Mouse (Mus musculus) liver, embryonic 12.5 days (tissue): ENCODE data around the gene Cd59b. TPM values are rescaled to one million over a fixed set of nuclear protein-coding genes. Genes with fewer than 3 reads are reported as not detected.

ENCODE experiments used
- ATAC-seq: fragments of 200-750 bp; cut with Nextera tagmentation; 2 replicates; pipeline ENCODE4 v1.8.0; 2017; ENCODE audit warnings: moderate number of reproducible peaks, mild to moderate bottlenecking, moderate library complexity
- H3K27ac ChIP-seq: fragments of 300-500 bp; sonication (generic); 2 replicates; pipeline ENCODE4 v1.5.1; 2016; ENCODE audit warnings: mild to moderate bottlenecking
- H3K27me3 ChIP-seq: fragments of 300-500 bp; sonication (generic); replicated peaks from 2 replicates; pipeline ENCODE4 v1.6.1; 2016; ENCODE audit warnings: mild to moderate bottlenecking, moderate library complexity
- H3K36me3 ChIP-seq: fragments of 300-500 bp; sonication (generic); 2 replicates; pipeline ENCODE4 v1.6.1; 2016; ENCODE audit warnings: mild to moderate bottlenecking, moderate library complexity
- H3K4me1 ChIP-seq: fragments of 300-500 bp; sonication (generic); 2 replicates; pipeline ENCODE4 v1.6.1; 2016
- H3K4me2 ChIP-seq: fragments of 300-500 bp; sonication (generic); 2 replicates; pipeline ENCODE4 v1.6.1; 2016; ENCODE audit warnings: mild to moderate bottlenecking, moderate library complexity
- H3K4me3 ChIP-seq: fragments of 300-500 bp; sonication (generic); 2 replicates; pipeline ENCODE4 v1.5.1; 2016; ENCODE audit warnings: mild to moderate bottlenecking, moderate library complexity
- H3K9ac ChIP-seq: fragments of 300-500 bp; sonication (generic); 2 replicates; pipeline ENCODE4 v1.6.1; 2016; ENCODE audit warnings: mild to moderate bottlenecking, moderate library complexity
- H3K9me3 ChIP-seq: fragments of 300-500 bp; sonication (generic); replicated peaks from 2 replicates; pipeline ENCODE4 v1.6.1; 2016; ENCODE audit warnings: mild to moderate bottlenecking, moderate library complexity
- WGBS: fragments of 180-500 bp; shearing (Covaris S2); methylation state at CpG from one replicate; pipeline ENCODE4 v1.1.7; 2016; ENCODE audit not compliant: insufficient replicate concordance; 5-methylcytosine and 5-hydroxymethylcytosine counted together
- polyA plus RNA-seq: library from polyadenylated mRNA; unstranded; fragments of >200 nt; fragmentation: Nextera tagmentation; extraction: Ambion mirVana; gene quantifications from 2 replicates; pipeline ENCODE4 v1.2.1, GENCODE M21; 2016

Gene Cd59b
- 10.4 and 13.2 TPM in 2 replicates for polyA plus RNA-seq

DNA sequence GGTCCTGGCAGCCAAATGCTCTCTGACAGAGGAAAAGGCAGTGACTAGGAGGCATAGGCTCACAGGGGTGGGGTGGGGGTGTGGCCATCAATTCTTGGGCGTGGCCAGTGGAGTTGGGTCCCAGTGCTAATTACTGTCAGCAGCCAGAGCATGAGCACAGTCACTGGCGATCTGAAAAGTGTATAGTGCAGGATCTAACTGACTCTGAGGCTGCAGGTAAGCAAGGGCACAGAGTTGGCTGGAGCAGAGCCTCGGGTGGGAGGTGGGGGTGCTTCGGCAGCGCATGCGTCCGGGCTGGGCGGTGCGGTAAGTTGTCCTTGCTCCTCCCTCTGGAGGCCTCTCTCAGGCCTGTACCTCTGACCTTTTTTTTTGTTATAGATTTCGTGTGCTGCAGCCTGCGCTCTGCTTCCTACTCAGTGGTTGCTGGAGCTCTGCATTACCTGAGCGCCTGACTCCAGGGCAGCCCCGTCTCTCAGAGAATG, at the start of gene Cd59b:
Cd59b (plus strand) TSS at position 146 of the 482 bp plus-strand sequence.
- Histone ChIP-seq H3K36me3 (peaks cover 9% of the 10 kb centered on the region), H3K9ac (peak within 1 kb of the TSS; percentile 72), H3K27me3 (no peaks in the 10 kb centered on the region), H3K27ac (peak within 1 kb of the TSS; percentile 84), H3K4me1 (peaks cover 47% of the 10 kb centered on the region), H3K4me2 (peak within 1 kb of the TSS; percentile 77), H3K9me3 (no peaks in the 10 kb centered on the region; the same call in 1 of the 2 replicates), H3K4me3 (peak within 1 kb of the TSS; percentile 60)
- ATAC-seq = peak; percentile 97
- 3% methylated on average over 10 of the region's 13 CpGs for WGBS

DNA sequence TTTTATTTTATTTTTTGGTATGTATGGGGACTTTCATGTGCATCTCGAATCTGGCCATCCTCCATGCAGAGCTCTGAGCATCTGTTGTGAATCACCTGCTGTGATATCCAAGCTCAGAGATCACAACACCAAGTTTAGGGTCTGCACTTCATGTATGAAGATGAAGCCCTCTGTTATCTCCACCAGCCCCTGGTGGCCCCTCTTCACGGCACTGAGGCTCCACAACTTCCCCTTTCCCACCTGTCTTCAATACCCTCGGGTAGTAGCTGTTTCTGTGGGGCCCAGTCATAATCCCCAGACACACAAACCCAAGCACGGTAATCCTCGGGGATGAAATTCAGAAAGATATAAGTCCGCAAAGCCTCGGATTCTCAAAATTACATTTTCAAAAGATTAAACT, 46.6 kb upstream of the Cd59b start:
- Histone ChIP-seq H3K36me3 (no peaks in the 10 kb centered on the region), H3K9ac (no peak overlapping the region), H3K27ac (no peak overlapping the region), H3K27me3 (peaks cover 3% of the 10 kb centered on the region; the same call in 1 of the 2 replicates), H3K4me1 (peaks cover 7% of the 10 kb centered on the region), H3K9me3 (no peaks in the 10 kb centered on the region), H3K4me2 (no peak overlapping the region), H3K4me3 (no peak overlapping the region)
- ATAC-seq = no peak
- WGBS = 63% methylated on average over 7 of the region's 7 CpGs

DNA sequence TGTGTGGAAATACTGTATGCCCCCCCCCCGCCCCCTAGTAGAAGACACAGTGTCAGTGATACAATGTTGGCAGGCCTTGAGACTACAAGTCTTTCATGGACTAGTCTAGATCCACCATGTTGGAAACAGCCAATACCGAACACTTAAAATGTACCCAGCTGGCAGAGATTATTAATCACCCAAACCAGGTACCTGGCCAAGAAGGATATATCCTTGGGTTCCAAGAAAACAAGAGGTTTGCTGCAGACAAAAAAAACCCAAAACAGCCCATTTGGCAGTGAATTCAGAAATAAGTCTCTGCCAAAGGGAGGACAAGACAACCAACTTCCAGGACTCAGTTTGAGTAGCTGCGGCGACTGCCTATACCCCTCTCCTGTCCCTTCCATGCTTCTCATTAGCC, 45.0 kb upstream of the Cd59b start:
- H3K4me2 ChIP-seq = no peak overlapping the region
- no peak overlapping the region for H3K9ac ChIP-seq
- H3K4me1 ChIP-seq = peaks cover 19% of the 10 kb centered on the region
- H3K27me3 ChIP-seq = 0 out of 2 replicates have a peak, but pooled peaks cover 3% of the 10 kb centered on the region
- H3K9me3 ChIP-seq = no peaks in the 10 kb centered on the region
- ATAC-seq = no peak
- H3K36me3 ChIP-seq = no peaks in the 10 kb centered on the region
- WGBS = 82% methylated on average over 4 of the region's 4 CpGs
- H3K4me3 ChIP-seq = no peak overlapping the region
- no peak overlapping the region for H3K27ac ChIP-seq

- ATAC-seq = peak; percentile 93
Measured at GRCm38 (mm10) chr2:104027458-104028138, 42.1 kb upstream of the Cd59b start, which contains the start of gene Fbxo3. TSS of gene Fbxo3 (plus strand) at chr2:104027721.

GRCm38 (mm10) chr2:104028139-104028723, 41.4 kb upstream of the Cd59b start, which contains the start of gene 4931422A03Rik:
TSS of gene 4931422A03Rik (minus strand) at chr2:104028361.
- H3K27ac ChIP-seq = peak within 1 kb of the TSS; percentile 94
- H3K4me2 ChIP-seq = peak within 1 kb of the TSS; percentile 79
- peak within 1 kb of the TSS; percentile 99 for H3K9ac ChIP-seq
- H3K4me3 ChIP-seq = peak within 1 kb of the TSS; percentile 97
- no peaks in the 10 kb centered on the region for H3K9me3 ChIP-seq
- peaks cover 34% of the 10 kb centered on the region for H3K4me1 ChIP-seq
- 0 out of 2 replicates have a peak, but pooled peaks cover 3% of the 10 kb centered on the region for H3K27me3 ChIP-seq
- 1% methylated on average over 32 of the region's 32 CpGs for WGBS
- ATAC-seq = peak; percentile 59
- peaks cover 28% of the 10 kb centered on the region for H3K36me3 ChIP-seq

More at GRCm38 (mm10) chr2:104027458-104028138, 42.1 kb upstream of the Cd59b start, which contains the start of gene Fbxo3:
- Histone ChIP-seq H3K4me1 (peaks cover 34% of the 10 kb centered on the region), H3K9ac (peak within 1 kb of the TSS; percentile 99), H3K27me3 (0 out of 2 replicates have a peak, but pooled peaks cover 3% of the 10 kb centered on the region), H3K9me3 (no peaks in the 10 kb centered on the region), H3K27ac (peak within 1 kb of the TSS; percentile 94), H3K4me3 (peak within 1 kb of the TSS; percentile 97), H3K36me3 (peaks cover 23% of the 10 kb centered on the region), H3K4me2 (peak within 1 kb of the TSS; percentile 79)
- 7% methylated on average over 39 of the region's 44 CpGs for WGBS

- 0 out of 2 replicates have a peak, but pooled peaks cover 3% of the 10 kb centered on the region for H3K27me3 ChIP-seq
- peak overlapping the region; percentile 79 for H3K4me2 ChIP-seq
- H3K9me3 ChIP-seq = no peaks in the 10 kb centered on the region
- peak; percentile 78 for ATAC-seq
- H3K27ac ChIP-seq = peak overlapping the region; percentile 94
- WGBS = 5% methylated on average over 2 of the region's 2 CpGs
- H3K36me3 ChIP-seq = peaks cover 35% of the 10 kb centered on the region
- peak overlapping the region; percentile 99 for H3K9ac ChIP-seq
- peak overlapping the region; percentile 97 for H3K4me3 ChIP-seq
- H3K4me1 ChIP-seq = peaks cover 34% of the 10 kb centered on the region
Measured at GRCm38 (mm10) chr2:104029074-104029473, 40.6 kb upstream of the Cd59b start.

DNA sequence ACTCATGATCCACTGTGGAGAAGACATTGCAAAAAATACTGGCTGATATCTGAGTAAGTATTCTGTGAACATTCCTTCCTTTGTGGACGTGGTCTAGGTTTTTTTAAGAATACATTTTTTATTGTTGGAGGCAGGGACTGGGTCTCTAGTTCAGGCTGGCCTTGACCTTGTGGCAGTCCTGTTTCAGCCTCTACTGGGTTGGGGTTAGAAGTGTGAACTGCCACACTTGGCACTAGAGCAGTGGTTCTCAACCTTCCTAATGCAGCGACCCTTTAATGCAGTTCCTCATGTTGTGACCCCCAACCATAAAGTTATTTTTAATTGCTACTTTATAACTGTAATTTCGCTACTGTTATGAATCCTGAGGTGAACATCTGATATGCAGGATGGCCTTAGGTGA, 39.3 kb upstream of the Cd59b start:
- Histone ChIP-seq H3K9ac (peak overlapping the region; percentile 99; the same call in 1 of the 2 replicates), H3K4me3 (peak overlapping the region; percentile 3), H3K9me3 (no peaks in the 10 kb centered on the region), H3K36me3 (peaks cover 48% of the 10 kb centered on the region), H3K4me2 (peak overlapping the region; percentile 79), H3K27ac (peak overlapping the region; percentile 94; the same call in 1 of the 2 replicates), H3K27me3 (no peaks in the 10 kb centered on the region), H3K4me1 (peaks cover 34% of the 10 kb centered on the region)
- 77% methylated on average over 3 of the region's 3 CpGs for WGBS
- ATAC-seq = no peak

- H3K4me2 ChIP-seq = no peak overlapping the region
- H3K27me3 ChIP-seq = no peaks in the 10 kb centered on the region
- peaks cover 41% of the 10 kb centered on the region for H3K4me1 ChIP-seq
- H3K9ac ChIP-seq = no peak overlapping the region
- no peak overlapping the region for H3K4me3 ChIP-seq
- no peaks in the 10 kb centered on the region for H3K9me3 ChIP-seq
- WGBS = 89% methylated on average over 3 of the region's 3 CpGs
- no peak for ATAC-seq
- no peak overlapping the region for H3K27ac ChIP-seq
- peaks cover 65% of the 10 kb centered on the region for H3K36me3 ChIP-seq
Measured at GRCm38 (mm10) chr2:104032056-104032455, 37.6 kb upstream of the Cd59b start.

DNA sequence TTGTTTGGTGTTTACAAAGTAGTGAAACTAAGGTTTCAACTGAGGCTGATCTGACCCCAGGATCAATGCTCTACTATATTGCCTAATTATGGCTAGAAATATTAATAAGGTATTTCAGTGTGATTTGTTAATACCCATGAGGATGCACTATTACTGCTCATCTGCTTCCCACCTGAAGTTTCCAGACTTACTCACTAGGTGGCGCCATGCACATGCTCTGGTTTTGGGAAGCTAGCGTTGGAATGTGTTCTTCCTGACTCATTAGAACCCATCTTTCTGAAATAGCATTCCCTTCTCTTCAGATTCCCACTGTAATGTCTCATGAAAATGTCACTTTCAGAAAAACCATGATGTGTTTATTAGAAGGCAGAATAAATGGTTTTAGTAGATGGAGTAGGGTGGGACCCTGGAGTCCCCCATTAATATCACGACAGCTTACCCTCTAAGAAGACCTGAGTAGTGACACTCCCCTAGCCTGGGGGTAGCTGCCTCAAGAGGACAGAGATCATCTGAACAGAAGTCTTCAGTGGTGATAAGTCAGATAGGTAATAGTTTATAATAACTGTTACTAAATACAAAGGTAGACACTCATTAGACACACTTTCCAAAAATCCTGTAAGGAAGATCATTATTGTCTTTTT, 34.7 kb upstream of the Cd59b start:
- no peaks in the 10 kb centered on the region for H3K27me3 ChIP-seq
- H3K36me3 ChIP-seq = peaks cover 91% of the 10 kb centered on the region
- no peak overlapping the region for H3K9ac ChIP-seq
- H3K4me3 ChIP-seq = no peak overlapping the region
- ATAC-seq = peak; percentile 59
- WGBS = 34% methylated on average over 3 of the region's 3 CpGs
- no peaks in the 10 kb centered on the region for H3K9me3 ChIP-seq
- H3K27ac ChIP-seq = no peak overlapping the region
- H3K4me2 ChIP-seq = no peak overlapping the region
- peaks cover 22% of the 10 kb centered on the region for H3K4me1 ChIP-seq

- Histone ChIP-seq H3K9me3 (no peaks in the 10 kb centered on the region), H3K27ac (peak overlapping the region; percentile 27), H3K4me1 (peaks cover 19% of the 10 kb centered on the region), H3K4me3 (no peak overlapping the region), H3K27me3 (no peaks in the 10 kb centered on the region), H3K36me3 (peaks cover 93% of the 10 kb centered on the region), H3K4me2 (no peak overlapping the region), H3K9ac (peak overlapping the region; percentile 50)
- ATAC-seq = no peak
- WGBS = 81% methylated on average over 6 of the region's 6 CpGs
Measured at GRCm38 (mm10) chr2:104035595-104035994, 34.1 kb upstream of the Cd59b start.

DNA sequence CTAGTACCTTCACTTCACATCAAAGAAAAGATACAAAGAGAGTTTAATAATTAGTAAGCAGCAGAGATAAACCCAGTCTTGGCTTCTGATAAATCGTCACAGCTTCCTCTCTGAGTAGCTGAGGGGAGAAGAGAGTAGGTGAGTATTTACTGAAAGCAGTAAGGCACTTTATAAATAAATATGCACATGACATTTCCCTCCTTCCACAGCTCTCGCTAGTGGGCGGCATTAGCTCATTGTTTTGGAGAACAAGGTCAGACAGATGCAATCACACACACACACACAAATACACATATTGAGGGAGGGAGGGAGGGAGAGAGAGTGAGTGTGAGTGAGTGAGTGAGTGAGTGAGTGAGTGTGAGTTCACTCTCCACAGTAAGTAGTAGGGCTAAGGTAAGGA, 33.3 kb upstream of the Cd59b start:
- H3K36me3 ChIP-seq = peaks cover 90% of the 10 kb centered on the region
- no peak overlapping the region for H3K4me2 ChIP-seq
- ATAC-seq = no peak
- H3K27ac ChIP-seq = peak overlapping the region; percentile 27
- WGBS = 69% methylated on average over 3 of the region's 3 CpGs
- no peak overlapping the region for H3K9ac ChIP-seq
- peaks cover 21% of the 10 kb centered on the region for H3K4me1 ChIP-seq
- H3K27me3 ChIP-seq = no peaks in the 10 kb centered on the region
- H3K4me3 ChIP-seq = no peak overlapping the region
- H3K9me3 ChIP-seq = no peaks in the 10 kb centered on the region
